Mouse (Mus musculus): Measurements from ENCODE around the gene Garnl3. TPM values are rescaled to one million over a fixed set of nuclear protein-coding genes. Genes with fewer than 3 reads are reported as not detected.

Gene Garnl3
- total and polyA plus RNA-seq, 2 experiments from 2014 or later, result 4.0 to 6.1 TPM

- WGBS, result 80% methylated on average over 10 of the region's 10 CpGs
- H3K27me3 ChIP-seq (ENCODE audit: control insufficient read depth, insufficient read depth, low read length), result no peaks in the 10 kb centered on the region
- TF ChIP-seq CTCF (IDR thresholded peaks at IDR 0.05; ENCODE audit: low read depth) (no peak), EP300 (IDR thresholded peaks at IDR 0.05; ENCODE audit: low read depth) (no peak)
- H3K9me3 ChIP-seq (replicated peaks; ENCODE audit: control insufficient read depth, low read length), result no peaks in the 10 kb centered on the region
- H3K4me1 ChIP-seq (ENCODE audit: control insufficient read depth, insufficient read depth), result peaks cover 22% of the 10 kb centered on the region; the same call in 1 of the 2 replicates
- ATAC-seq (ENCODE audit: insufficient read depth, low read depth) (no peak), DNase-seq (ENCODE audit: low spot score) (no peak)
- H3K27ac ChIP-seq (ENCODE audit: low read depth), result no peak overlapping the region
- peaks cover 4% of the 10 kb centered on the region; the same call in 1 of the 2 replicates for H3K36me3 ChIP-seq (replicated peaks; ENCODE audit: control insufficient read depth, insufficient read depth, low read length)
- H3K4me3 ChIP-seq (ENCODE audit: low read depth, low read length), result no peak overlapping the region
- H3K9ac ChIP-seq (replicated peaks; ENCODE audit: low read depth, low read length), result no peak overlapping the region
- no peak overlapping the region for H3K4me2 ChIP-seq (ENCODE audit: low read depth, low read length)
These were observed 39.5 kb upstream of the Garnl3 start for GRCm38 (mm10) chr2:33170777-33171565.

GRCm38 (mm10) chr2:33169445-33169844, 38.0 kb upstream of the Garnl3 start:
- no peak overlapping the region for H3K4me3 ChIP-seq (ENCODE audit: low read depth, low read length)
- no peak overlapping the region for H3K4me2 ChIP-seq (ENCODE audit: low read depth, low read length)
- H3K9me3 ChIP-seq (replicated peaks; ENCODE audit: control insufficient read depth, low read length), result no peaks in the 10 kb centered on the region
- 74% methylated on average over 6 of the region's 6 CpGs for WGBS
- DNase-seq (ENCODE audit: low spot score), result no peak
- no peak overlapping the region for H3K9ac ChIP-seq (replicated peaks; ENCODE audit: low read depth, low read length)
- no peak overlapping the region for H3K27ac ChIP-seq (ENCODE audit: low read depth)
- ATAC-seq (ENCODE audit: insufficient read depth, low read depth), result no peak
- peaks cover 35% of the 10 kb centered on the region for H3K4me1 ChIP-seq (ENCODE audit: control insufficient read depth, insufficient read depth)
- H3K36me3 ChIP-seq (replicated peaks; ENCODE audit: control insufficient read depth, insufficient read depth, low read length), result peaks cover 4% of the 10 kb centered on the region; the same call in 1 of the 2 replicates
- TF ChIP-seq CTCF (IDR thresholded peaks at IDR 0.05; ENCODE audit: low read depth) (no peak), EP300 (IDR thresholded peaks at IDR 0.05; ENCODE audit: low read depth) (no peak)
- H3K27me3 ChIP-seq (ENCODE audit: control insufficient read depth, insufficient read depth, low read length), result no peaks in the 10 kb centered on the region

DNA sequence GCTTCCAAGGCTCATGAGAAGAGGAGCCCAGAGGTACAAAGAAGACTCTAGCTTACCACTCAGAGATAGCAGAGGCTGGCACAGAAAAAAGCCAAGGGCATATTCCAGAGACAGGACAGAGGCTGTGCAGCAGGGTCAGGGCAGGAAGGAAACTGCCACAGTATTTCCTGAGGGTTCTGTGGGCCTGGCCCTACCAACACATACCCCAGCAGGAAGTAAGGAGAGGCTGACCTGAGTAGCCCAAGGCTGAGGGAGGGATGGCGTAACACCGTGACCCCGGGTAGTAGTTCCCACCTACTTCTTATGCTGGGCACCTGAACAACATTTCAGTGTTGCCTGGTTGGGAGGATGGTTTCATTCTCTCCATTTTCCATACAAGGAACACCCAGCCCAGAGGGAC, 35.6 kb upstream of the Garnl3 start:
- H3K4me2 ChIP-seq (ENCODE audit: low read depth, low read length), result no peak overlapping the region
- no peak overlapping the region for H3K27ac ChIP-seq (ENCODE audit: low read depth)
- DNase-seq (ENCODE audit: low spot score) (no peak), ATAC-seq (ENCODE audit: insufficient read depth, low read depth) (no peak)
- no peak overlapping the region for H3K9ac ChIP-seq (replicated peaks; ENCODE audit: low read depth, low read length)
- peaks cover 4% of the 10 kb centered on the region; the same call in 1 of the 2 replicates for H3K36me3 ChIP-seq (replicated peaks; ENCODE audit: control insufficient read depth, insufficient read depth, low read length)
- no peaks in the 10 kb centered on the region for H3K27me3 ChIP-seq (ENCODE audit: control insufficient read depth, insufficient read depth, low read length)
- whole genome bisulfite sequencing, result 79% methylated on average over 3 of the region's 3 CpGs
- H3K9me3 ChIP-seq (replicated peaks; ENCODE audit: control insufficient read depth, low read length), result no peaks in the 10 kb centered on the region
- TF ChIP-seq CTCF (IDR thresholded peaks at IDR 0.05; ENCODE audit: low read depth) (no peak), EP300 (IDR thresholded peaks at IDR 0.05; ENCODE audit: low read depth) (no peak)
- H3K4me3 ChIP-seq (ENCODE audit: low read depth, low read length), result no peak overlapping the region
- peaks cover 19% of the 10 kb centered on the region for H3K4me1 ChIP-seq (ENCODE audit: control insufficient read depth, insufficient read depth)

- Histone ChIP-seq H3K9ac (replicated peaks; ENCODE audit: low read depth, low read length) (no peak overlapping the region), H3K4me1 (ENCODE audit: control insufficient read depth, insufficient read depth) (peaks cover 19% of the 10 kb centered on the region), H3K4me2 (ENCODE audit: low read depth, low read length) (no peak overlapping the region), H3K27me3 (ENCODE audit: control insufficient read depth, insufficient read depth, low read length) (no peaks in the 10 kb centered on the region), H3K27ac (ENCODE audit: low read depth) (peak overlapping the region; percentile 70), H3K9me3 (replicated peaks; ENCODE audit: control insufficient read depth, low read length) (no peaks in the 10 kb centered on the region), H3K4me3 (ENCODE audit: low read depth, low read length) (no peak overlapping the region), H3K36me3 (replicated peaks; ENCODE audit: control insufficient read depth, insufficient read depth, low read length) (peaks cover 4% of the 10 kb centered on the region; the same call in 1 of the 2 replicates)
- WGBS, result 16% methylated on average over 7 of the region's 7 CpGs
- ATAC-seq (ENCODE audit: insufficient read depth, low read depth) (peak; percentile 54), DNase-seq (ENCODE audit: low spot score) (peak; percentile 38)
- TF ChIP-seq CTCF (IDR thresholded peaks at IDR 0.05; ENCODE audit: low read depth) (no peak), EP300 (IDR thresholded peaks at IDR 0.05; ENCODE audit: low read depth) (no peak)
These were observed 34.4 kb upstream of the Garnl3 start for GRCm38 (mm10) chr2:33165710-33166374.

DNA sequence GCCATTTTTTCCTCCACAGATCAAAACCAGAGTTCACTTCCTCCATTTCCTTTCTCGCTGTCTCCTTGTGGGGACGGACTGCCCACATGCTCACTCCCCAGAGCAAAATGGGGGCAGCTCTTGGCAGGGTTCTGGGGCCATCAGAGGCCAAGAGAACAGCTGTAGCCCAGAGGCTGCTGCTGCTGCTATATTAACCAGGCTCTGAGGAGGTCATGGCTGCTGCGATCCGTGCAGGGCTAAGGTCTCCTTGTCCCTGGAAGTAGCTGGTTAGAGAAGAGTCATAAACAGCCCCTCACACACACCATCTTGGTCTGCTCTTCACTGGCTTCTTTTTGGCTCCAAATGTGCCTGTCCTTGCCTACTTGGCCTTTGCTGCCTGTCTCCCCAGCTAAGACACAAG, 33.8 kb upstream of the Garnl3 start:
- H3K4me2 ChIP-seq (ENCODE audit: low read depth, low read length), result no peak overlapping the region
- TF ChIP-seq EP300 (IDR thresholded peaks at IDR 0.05; ENCODE audit: low read depth) (no peak), CTCF (IDR thresholded peaks at IDR 0.05; ENCODE audit: low read depth) (no peak)
- ATAC-seq (ENCODE audit: insufficient read depth, low read depth), result no peak
- 65% methylated on average over 4 of the region's 4 CpGs for WGBS
- H3K4me1 ChIP-seq (ENCODE audit: control insufficient read depth, insufficient read depth), result peaks cover 25% of the 10 kb centered on the region
- peak overlapping the region; percentile 70 for H3K27ac ChIP-seq (ENCODE audit: low read depth)
- H3K36me3 ChIP-seq (replicated peaks; ENCODE audit: control insufficient read depth, insufficient read depth, low read length), result peaks cover 4% of the 10 kb centered on the region; the same call in 1 of the 2 replicates
- no peak for DNase-seq (ENCODE audit: low spot score)
- no peaks in the 10 kb centered on the region for H3K27me3 ChIP-seq (ENCODE audit: control insufficient read depth, insufficient read depth, low read length)
- no peak overlapping the region for H3K4me3 ChIP-seq (ENCODE audit: low read depth, low read length)
- no peaks in the 10 kb centered on the region for H3K9me3 ChIP-seq (replicated peaks; ENCODE audit: control insufficient read depth, low read length)
- no peak overlapping the region for H3K9ac ChIP-seq (replicated peaks; ENCODE audit: low read depth, low read length)
